Mouse (Mus musculus): Measurements from ENCODE around the gene Dock9.

GRCm38 (mm10) chr14:121663913-121664312 is 133.7 kb downstream of the Dock9 start:
- TF ChIP-seq CTCF (IDR thresholded peaks at IDR 0.05; ENCODE audit: control insufficient read depth, insufficient read depth, low read length) (no peak), POLR2A (IDR thresholded peaks at IDR 0.05; ENCODE audit: borderline replicate concordance, control insufficient read depth, low read depth, low read length) (no peak)
